Mouse (Mus musculus) liver, embryonic 14.5 days (tissue): ENCODE data around the gene Hpcal1.

ENCODE experiments used
- CTCF ChIP-seq: IDR thresholded peaks from 2 replicates; pipeline ENCODE4 v1.5.1; 2016; ENCODE audit warnings: antibody characterized with exemption, low read depth, control low read depth
- EP300 ChIP-seq: IDR thresholded peaks from 2 replicates; pipeline ENCODE4 v1.6.1; 2016; ENCODE audit warnings: antibody characterized with exemption, low read depth

DNA sequence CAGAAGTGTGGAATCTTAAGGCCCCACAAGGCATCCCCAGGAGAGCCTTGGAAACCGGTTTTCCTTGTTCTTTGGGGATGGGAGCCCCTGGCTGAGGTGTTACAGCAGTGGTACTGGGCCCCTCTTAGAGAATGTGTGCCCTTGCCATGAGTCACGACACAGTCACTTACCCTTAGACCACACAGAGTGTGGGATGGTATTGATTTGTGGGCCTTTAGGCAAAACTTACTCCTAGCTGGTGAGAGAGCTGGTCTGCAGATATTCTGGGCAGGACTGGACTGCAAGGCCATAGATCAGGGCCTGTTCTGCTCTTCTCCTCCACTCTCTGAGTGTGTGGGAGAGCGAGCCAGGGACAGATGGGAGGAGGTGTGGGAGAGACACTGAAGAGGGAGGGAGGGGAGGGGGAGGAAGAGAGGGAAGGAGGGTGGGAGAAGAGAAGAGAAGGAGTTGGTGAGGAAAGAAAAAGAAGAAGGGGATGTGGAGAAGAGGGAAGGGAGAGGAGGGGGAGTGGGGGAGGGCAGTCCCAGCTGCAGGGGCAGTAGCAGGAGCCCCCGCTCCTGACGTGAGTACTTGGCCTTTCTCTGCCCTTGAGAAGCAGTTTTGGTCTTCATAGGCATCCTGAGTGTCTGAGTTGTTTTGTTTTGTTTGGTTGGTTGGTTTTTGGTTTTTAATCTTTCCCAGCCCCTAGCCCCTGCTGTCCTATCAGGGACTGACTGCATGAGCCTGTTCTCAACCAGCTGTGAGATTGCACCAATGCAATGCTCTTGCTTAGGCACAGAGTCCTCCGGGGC is 42.7 kb downstream of the Hpcal1 start:
- TF ChIP-seq CTCF: no peak
- no peak for TF ChIP-seq EP300
